Mouse (Mus musculus) hindbrain, postnatal 0 days (tissue): ENCODE data around the gene Myo1e. TPM values are rescaled to one million over a fixed set of nuclear protein-coding genes. Genes with fewer than 3 reads are reported as not detected.

Experiments
- ATAC-seq: fragments of 200-750 bp; cut with Nextera tagmentation; 2 replicates; pipeline ENCODE4 v1.8.0; 2017; ENCODE audit warnings: mild to moderate bottlenecking, moderate TSS enrichment, moderate library complexity
- DNase-seq: peaks from one replicate; pipeline ENCODE4 v3.0.0-alpha.2; 2015; ENCODE audit warnings: low spot score
- H3K27ac ChIP-seq: fragments of 300-500 bp; sonication (generic); 2 replicates; pipeline ENCODE4 v1.5.1; 2014; ENCODE audit warnings: mild to moderate bottlenecking
- H3K27me3 ChIP-seq: fragments of 300-500 bp; sonication (generic); 2 replicates; pipeline ENCODE4 v1.6.1; 2014; ENCODE audit warnings: low read length, mixed read lengths; ENCODE audit not compliant: insufficient read depth
- H3K36me3 ChIP-seq: fragments of 300-500 bp; sonication (generic); 2 replicates; pipeline ENCODE4 v1.6.1; 2014; ENCODE audit warnings: low read length, mixed read lengths; ENCODE audit not compliant: insufficient read depth
- H3K4me1 ChIP-seq: fragments of 300-500 bp; sonication (generic); 2 replicates; pipeline ENCODE4 v1.6.1; 2014; ENCODE audit warnings: antibody characterized with exemption, low read length, mixed read lengths; ENCODE audit not compliant: insufficient read depth
- H3K4me2 ChIP-seq: fragments of 300-500 bp; sonication (generic); 2 replicates; pipeline ENCODE4 v1.6.1; 2014; ENCODE audit warnings: low read depth, mild to moderate bottlenecking, low read length, moderate library complexity, mixed read lengths
- H3K4me3 ChIP-seq: fragments of 300-500 bp; sonication (generic); 2 replicates; pipeline ENCODE4 v1.5.1; 2014; ENCODE audit warnings: low read length
- H3K9ac ChIP-seq: fragments of 300-500 bp; sonication (generic); replicated peaks from 2 replicates; pipeline ENCODE4 v1.6.1; 2014; ENCODE audit warnings: mild to moderate bottlenecking, low read length, moderate library complexity, mixed read lengths
- H3K9me3 ChIP-seq: fragments of 300-500 bp; sonication (generic); 2 replicates; pipeline ENCODE4 v1.6.1; 2016; ENCODE audit warnings: low read length, mixed read lengths
- CTCF ChIP-seq: IDR thresholded peaks from 2 replicates; pipeline ENCODE4 v1.5.1; 2016; ENCODE audit warnings: antibody characterized with exemption, control low read depth, low read depth
- WGBS: fragments of 180-500 bp; shearing (Covaris S2); extraction: QIAGEN DNeasy Blood & Tissue Kit; methylation state at CpG from one replicate; pipeline ENCODE4 v1.1.7; 2014; 5-methylcytosine and 5-hydroxymethylcytosine counted together
- polyA plus RNA-seq: library from polyadenylated mRNA; unstranded; fragments of >200 nt; fragmentation: Nextera tagmentation; extraction: Ambion mirVana; gene quantifications from 2 replicates; pipeline ENCODE4 v1.2.1, GENCODE M21; 2015
- total RNA-seq: library from RNA; depleted of rRNA; stranded (reverse); fragments of >200 nt; gene quantifications from 2 replicates; pipeline ENCODE4 v1.2.3, GENCODE M21; 2014

Gene Myo1e
- total and polyA plus RNA-seq, 2 experiments from 2014 or later: 5.4 to 8.9 TPM

DNA sequence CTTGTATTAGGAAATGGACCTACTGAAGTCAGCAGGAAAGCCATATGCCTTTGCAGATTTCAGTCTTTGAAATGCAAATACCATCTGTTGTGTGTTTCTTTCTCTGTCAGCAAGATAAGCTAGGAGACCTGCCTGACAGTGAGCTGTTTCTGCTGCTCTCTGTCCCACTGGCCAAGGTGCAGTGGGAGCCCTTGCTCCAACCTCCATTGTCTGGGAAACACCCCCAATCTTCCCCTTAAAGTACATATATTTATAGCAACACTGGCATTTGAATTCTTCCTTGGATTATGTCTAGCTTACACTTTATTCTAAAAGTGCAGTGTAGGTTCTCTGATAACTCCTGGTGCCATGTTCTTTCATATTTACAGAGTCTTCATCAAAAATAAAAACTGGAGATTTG, 131.7 kb downstream of the Myo1e start:
- H3K27ac ChIP-seq: no peak overlapping the region
- no peaks in the 10 kb centered on the region for H3K27me3 ChIP-seq
- no peaks in the 10 kb centered on the region for H3K4me1 ChIP-seq
- no peak for DNase-seq
- H3K9ac ChIP-seq: no peak overlapping the region
- H3K4me3 ChIP-seq: no peak overlapping the region
- no peak overlapping the region for H3K4me2 ChIP-seq
- no peak for ATAC-seq
- H3K9me3 ChIP-seq: 0 out of 2 replicates have a peak, but pooled peaks cover 2% of the 10 kb centered on the region
- no peak for TF ChIP-seq CTCF
- no peaks in the 10 kb centered on the region; the same call in 1 of the 2 replicates for H3K36me3 ChIP-seq

DNA sequence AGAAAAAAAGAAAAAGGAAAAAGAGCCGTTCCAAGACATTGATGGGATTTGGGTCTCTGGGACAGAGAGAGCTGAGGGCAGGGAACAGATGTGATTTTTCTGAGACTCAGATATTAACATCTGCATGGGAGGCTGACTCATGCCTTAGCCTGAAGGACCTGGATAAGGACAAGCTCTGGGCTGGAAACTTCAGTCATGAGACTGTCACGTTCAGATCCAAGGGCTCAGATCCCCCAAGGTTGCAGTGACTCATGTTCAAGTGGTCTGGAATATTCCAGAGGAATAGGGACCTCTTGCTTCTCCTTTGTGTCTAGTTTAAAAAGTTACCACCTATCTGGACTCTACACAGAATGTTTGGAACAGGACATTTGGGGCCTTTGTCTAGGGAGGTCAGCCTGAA, 142.1 kb downstream of the Myo1e start:
- H3K9ac ChIP-seq: no peak overlapping the region
- H3K9me3 ChIP-seq: no peaks in the 10 kb centered on the region
- no peaks in the 10 kb centered on the region for H3K36me3 ChIP-seq
- DNase-seq (no peak), ATAC-seq (no peak)
- no peak overlapping the region for H3K4me3 ChIP-seq
- no peaks in the 10 kb centered on the region for H3K27me3 ChIP-seq
- no peak overlapping the region for H3K4me2 ChIP-seq
- no peak for TF ChIP-seq CTCF
- H3K27ac ChIP-seq: no peak overlapping the region
- no peaks in the 10 kb centered on the region for H3K4me1 ChIP-seq
- WGBS: 81% methylated on average over 2 of the region's 2 CpGs

DNA sequence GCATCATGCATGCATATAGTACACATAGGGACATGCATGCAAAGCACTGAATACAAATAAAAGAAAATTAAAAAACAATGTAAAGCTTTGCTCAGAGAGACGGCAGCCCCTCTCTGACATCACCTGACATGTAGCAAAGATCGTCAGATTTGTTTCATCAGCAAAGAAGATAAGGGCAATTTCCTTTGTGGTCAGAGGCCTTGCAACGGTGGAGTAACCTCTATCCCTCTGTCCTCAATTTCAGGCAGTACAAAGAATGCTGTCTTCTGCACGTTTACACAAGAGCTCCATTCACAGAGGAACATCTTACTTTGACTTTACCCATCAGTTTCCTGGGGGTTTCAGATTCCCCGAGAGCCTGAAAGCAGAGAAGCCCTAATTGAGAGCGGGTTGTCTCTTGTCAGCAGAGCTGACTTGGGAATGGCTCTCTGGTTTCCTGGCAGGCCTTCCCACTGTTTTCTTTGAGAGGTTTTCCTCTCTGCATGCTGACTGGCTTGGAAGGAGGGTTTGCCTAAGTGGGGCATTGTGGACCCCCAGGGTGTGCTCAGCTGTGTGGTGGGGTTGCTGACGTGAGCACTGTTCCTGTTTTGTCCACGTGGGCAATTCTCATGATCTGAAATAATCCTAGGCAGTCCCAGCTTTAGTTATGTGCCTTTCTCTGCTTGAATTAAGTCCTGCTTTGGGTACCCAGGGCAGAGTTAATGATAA, 144.6 kb downstream of the Myo1e start:
- Histone ChIP-seq H3K4me1 (no peaks in the 10 kb centered on the region), H3K27me3 (no peaks in the 10 kb centered on the region), H3K4me2 (no peak overlapping the region), H3K9ac (no peak overlapping the region), H3K9me3 (no peaks in the 10 kb centered on the region), H3K36me3 (no peaks in the 10 kb centered on the region), H3K27ac (peak overlapping the region; percentile 41; the same call in 1 of the 2 replicates), H3K4me3 (no peak overlapping the region)
- 26% methylated on average over 8 of the region's 8 CpGs for WGBS
- TF ChIP-seq CTCF: no peak
- peak; percentile 41 for DNase-seq
- peak; percentile 67 for ATAC-seq

DNA sequence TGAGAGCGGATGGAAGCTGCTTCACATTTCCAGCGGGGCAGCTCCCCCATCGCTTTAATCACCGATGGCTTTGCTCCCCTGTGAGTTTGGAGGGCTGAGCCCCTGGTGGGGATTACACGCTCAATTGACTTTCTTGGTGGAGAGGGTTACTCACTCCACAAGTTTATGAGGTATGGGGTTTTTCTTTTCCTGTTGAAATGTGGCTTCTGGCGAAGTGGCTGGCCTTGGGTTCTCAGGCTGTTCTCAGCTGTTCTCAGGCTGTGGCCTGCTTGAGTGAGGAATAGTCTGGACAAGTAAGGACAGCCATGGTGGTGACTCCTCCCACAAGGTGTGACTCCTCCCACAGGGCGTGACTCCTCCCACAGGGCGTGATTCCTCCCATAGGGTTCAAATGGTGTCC, 149.1 kb downstream of the Myo1e start:
- DNase-seq (no peak), ATAC-seq (no peak)
- no peak for TF ChIP-seq CTCF
- Histone ChIP-seq H3K9ac (no peak overlapping the region), H3K36me3 (no peaks in the 10 kb centered on the region), H3K4me3 (no peak overlapping the region), H3K27ac (no peak overlapping the region), H3K27me3 (no peaks in the 10 kb centered on the region), H3K4me1 (no peaks in the 10 kb centered on the region), H3K4me2 (no peak overlapping the region), H3K9me3 (no peaks in the 10 kb centered on the region)
- WGBS: 59% methylated on average over 8 of the region's 8 CpGs

DNA sequence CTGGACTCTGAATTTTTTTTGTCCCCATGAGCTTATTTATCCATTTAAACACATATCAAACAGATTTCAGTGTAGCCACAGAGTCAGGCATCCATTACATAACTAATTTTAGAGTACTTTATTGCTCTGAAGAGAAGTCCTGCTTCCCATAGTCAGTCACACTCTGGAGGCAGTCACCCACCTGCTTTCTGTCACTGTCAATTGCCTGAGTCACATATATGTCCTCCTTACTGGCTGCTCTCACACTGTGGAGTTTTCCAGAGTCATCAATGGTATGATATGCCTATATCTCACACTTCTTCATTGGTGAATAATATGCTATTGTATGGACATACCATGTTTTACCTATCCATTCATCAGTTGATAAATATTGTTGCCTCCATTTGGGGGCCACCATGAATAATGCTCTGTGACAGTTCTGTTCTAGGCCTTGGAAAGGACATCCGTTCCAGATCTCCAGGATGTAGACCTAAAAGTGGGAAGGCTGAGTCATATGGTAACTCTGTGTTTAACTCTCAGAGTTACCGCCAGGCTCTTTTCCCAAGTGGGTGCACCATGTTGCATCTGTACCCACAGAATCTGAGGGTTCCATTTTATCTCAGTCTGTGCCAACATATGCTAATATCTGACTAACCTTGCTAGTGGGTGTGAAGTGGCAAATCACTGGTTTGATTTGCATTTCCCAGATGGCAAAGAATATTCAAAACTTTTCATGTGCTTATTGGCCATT, 152.4 kb downstream of the Myo1e start:
- no peak overlapping the region for H3K27ac ChIP-seq
- H3K9me3 ChIP-seq: no peaks in the 10 kb centered on the region
- no peak overlapping the region for H3K4me3 ChIP-seq
- no peaks in the 10 kb centered on the region for H3K36me3 ChIP-seq
- no peak overlapping the region for H3K4me2 ChIP-seq
- no peak for DNase-seq
- no peaks in the 10 kb centered on the region for H3K4me1 ChIP-seq
- no peak for ATAC-seq
- H3K9ac ChIP-seq: no peak overlapping the region
- H3K27me3 ChIP-seq: no peaks in the 10 kb centered on the region
- 99% methylated on average over 2 of the region's 2 CpGs for WGBS
- no peak for TF ChIP-seq CTCF

DNA sequence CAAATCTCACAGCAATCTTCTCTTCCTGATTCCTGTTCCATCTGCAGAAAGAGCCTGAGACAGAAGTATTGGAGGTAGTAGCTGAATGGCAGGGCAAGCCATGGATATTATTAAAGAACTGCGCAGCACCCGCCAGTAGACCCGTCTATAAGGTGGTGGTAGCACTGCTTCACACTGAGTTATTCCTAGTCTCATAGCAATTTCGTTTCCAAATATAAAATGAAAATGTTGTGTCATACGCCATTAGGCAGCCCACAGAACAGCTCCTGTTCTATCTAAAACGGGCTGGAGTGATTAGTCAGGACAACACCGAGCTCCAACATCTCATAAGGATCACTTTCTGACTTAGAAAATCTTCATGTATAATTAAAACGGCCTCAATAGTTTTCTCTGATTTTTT, 157.6 kb downstream of the Myo1e start:
- H3K4me3 ChIP-seq: no peak overlapping the region
- H3K9me3 ChIP-seq: no peaks in the 10 kb centered on the region
- no peak overlapping the region for H3K9ac ChIP-seq

DNA sequence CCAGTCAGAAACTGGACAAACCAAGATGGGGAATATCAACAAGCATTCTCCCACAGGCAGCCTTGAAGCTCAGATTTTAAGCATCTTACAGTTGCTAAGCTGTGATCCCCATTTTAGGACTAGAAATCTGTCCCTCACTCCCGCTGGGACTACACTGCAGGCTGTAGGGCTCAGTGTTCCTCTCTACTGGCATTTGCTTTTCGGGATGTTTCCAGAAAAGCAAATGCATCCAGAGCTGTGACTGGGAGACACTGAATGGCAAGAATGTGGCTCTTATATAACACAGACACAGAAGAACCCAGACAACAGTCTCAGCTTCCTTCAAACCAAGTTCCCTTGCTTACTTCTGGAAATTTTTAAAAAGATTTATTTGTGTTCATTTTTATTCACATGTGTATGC, 158.8 kb downstream of the Myo1e start:
- ATAC-seq (no peak), DNase-seq (no peak)
- Histone ChIP-seq H3K9ac (no peak overlapping the region), H3K9me3 (no peaks in the 10 kb centered on the region), H3K4me1 (no peaks in the 10 kb centered on the region), H3K27me3 (no peaks in the 10 kb centered on the region), H3K36me3 (no peaks in the 10 kb centered on the region), H3K4me3 (no peak overlapping the region), H3K4me2 (no peak overlapping the region), H3K27ac (no peak overlapping the region)
- WGBS: 89% methylated on average over 2 of the region's 2 CpGs
- no peak for TF ChIP-seq CTCF

More for the DNA sequence above, 157.6 kb downstream of the Myo1e start:
- TF ChIP-seq CTCF: no peak
- H3K4me2 ChIP-seq: no peak overlapping the region
- no peak overlapping the region for H3K27ac ChIP-seq
- WGBS: 89% methylated on average over 8 of the region's 8 CpGs
- H3K36me3 ChIP-seq: no peaks in the 10 kb centered on the region
- no peaks in the 10 kb centered on the region for H3K27me3 ChIP-seq
- ATAC-seq: no peak
- H3K4me1 ChIP-seq: no peaks in the 10 kb centered on the region
- no peak for DNase-seq
